Mouse (Mus musculus) myocyte (in vitro differentiated cells): ENCODE measurements at regions not wholly inside any gene's neighbourhood (a gene's known extent, or its start where the extent isn't known, plus 50 kb on each side); places are given as distances from the start of the nearest gene placed in this dataset.

ENCODE experiments used
- CEBPB ChIP-seq: IDR thresholded peaks from 2 replicates; pipeline ENCODE4 v1.6.1; 2011; ENCODE audit warnings: mild to moderate bottlenecking, moderate library complexity; ENCODE audit not compliant: poor library complexity, insufficient read depth, severe bottlenecking
- E2F4 ChIP-seq: IDR thresholded peaks from one replicate; pipeline ENCODE4 v1.6.1; 2011; ENCODE audit warnings: mild to moderate bottlenecking, control low read depth, moderate library complexity; ENCODE audit not compliant: insufficient read depth
- MAX ChIP-seq: IDR thresholded peaks from one replicate; pipeline ENCODE4 v1.6.1; 2011; ENCODE audit warnings: low read depth, mild to moderate bottlenecking, control low read depth
- MYOD1 ChIP-seq, 3 experiments: IDR thresholded peaks; one replicate each; pipeline ENCODE4 v1.6.1; 2011; ENCODE audit warnings: control low read depth in 2 of 3, low read depth in 2 of 3, mild to moderate bottlenecking in 2 of 3, moderate library complexity in 1 of 3; ENCODE audit not compliant: insufficient read length in 2 of 3, control insufficient read depth in 1 of 3
- MYOG ChIP-seq, 3 experiments: IDR thresholded peaks; one replicate each; pipeline ENCODE4 v1.6.1; 2011; ENCODE audit warnings: control low read depth in 2 of 3, low read depth in 2 of 3, mild to moderate bottlenecking in 2 of 3; ENCODE audit not compliant: insufficient read length in 2 of 3, control insufficient read depth in 1 of 3, insufficient read depth in 1 of 3
- POLR2A ChIP-seq: IDR thresholded peaks from one replicate; pipeline ENCODE4 v1.6.1; 2011; ENCODE audit warnings: low read depth, mild to moderate bottlenecking, control low read depth, moderate library complexity; ENCODE audit not compliant: insufficient read length
- TCF12 ChIP-seq: IDR thresholded peaks from one replicate; pipeline ENCODE4 v1.6.1; 2011; ENCODE audit warnings: mild to moderate bottlenecking, control low read depth; ENCODE audit not compliant: poor library complexity, insufficient read depth, severe bottlenecking
- TCF3 ChIP-seq: IDR thresholded peaks from one replicate; pipeline ENCODE4 v1.6.1; 2011; ENCODE audit warnings: low read depth, control low read depth; ENCODE audit not compliant: insufficient read length
- USF1 ChIP-seq: IDR thresholded peaks from one replicate; pipeline ENCODE4 v1.6.1; 2011; ENCODE audit warnings: low read depth, mild to moderate bottlenecking, control low read depth, moderate library complexity

- no peak for TF ChIP-seq TCF12
- TF ChIP-seq POLR2A: no peak
- TF ChIP-seq MAX: no peak
- no peak for TF ChIP-seq USF1
- TF ChIP-seq CEBPB: no peak
- no peak for TF ChIP-seq E2F4
- TF ChIP-seq MYOG (IDR thresholded peaks at IDR 0.05; ENCODE audit: control insufficient read depth in 1 of 3, insufficient read depth in 1 of 3, insufficient read length in 2 of 3, low read depth in 2 of 3): no peak
- no peak for TF ChIP-seq TCF3
- TF ChIP-seq MYOD1 (IDR thresholded peaks at IDR 0.05; ENCODE audit: control insufficient read depth in 1 of 3, insufficient read length in 2 of 3, low read depth in 2 of 3): no peak
These were observed 102.4 kb upstream of the Mrps10 start for GRCm38 (mm10) chr17:47266335-47266734.
